Mouse (Mus musculus) bone marrow macrophage, adult 2 months (primary cell): Measurements from ENCODE around the gene Bcl9l. TPM values are rescaled to one million over a fixed set of nuclear protein-coding genes. Genes with fewer than 3 reads are reported as not detected.

ENCODE experiments used
- H3K27ac ChIP-seq: 2 replicates; pipeline ENCODE4 v1.5.1; 2012; ENCODE audit warnings: low read depth, low read length; ENCODE audit not compliant: insufficient read depth
- H3K4me1 ChIP-seq: 2 replicates; pipeline ENCODE4 v1.6.1; 2012; ENCODE audit warnings: low read length; ENCODE audit not compliant: control insufficient read depth, insufficient read depth
- H3K4me3 ChIP-seq: 2 replicates; pipeline ENCODE4 v1.5.1; 2012; ENCODE audit warnings: mild to moderate bottlenecking, low read length, moderate library complexity; ENCODE audit not compliant: insufficient read depth
- CTCF ChIP-seq: IDR thresholded peaks from 2 replicates; pipeline ENCODE4 v1.5.1; 2012; ENCODE audit warnings: low read depth, mild to moderate bottlenecking, low read length, moderate library complexity
- POLR2A ChIP-seq: IDR thresholded peaks from 2 replicates; pipeline ENCODE4 v1.6.1; 2012; ENCODE audit warnings: mild to moderate bottlenecking, low read depth, low read length, borderline replicate concordance
- polyA plus RNA-seq: library from polyadenylated mRNA; stranded (reverse); fragments of >200 nt; gene quantifications from 2 replicates; pipeline ENCODE4 v1.2.4, GENCODE M21; 2012; ENCODE audit not compliant: missing spikeins, insufficient read depth, insufficient read length

Gene Bcl9l
- polyA plus RNA-seq, 1 experiment = 9.5 TPM

DNA sequence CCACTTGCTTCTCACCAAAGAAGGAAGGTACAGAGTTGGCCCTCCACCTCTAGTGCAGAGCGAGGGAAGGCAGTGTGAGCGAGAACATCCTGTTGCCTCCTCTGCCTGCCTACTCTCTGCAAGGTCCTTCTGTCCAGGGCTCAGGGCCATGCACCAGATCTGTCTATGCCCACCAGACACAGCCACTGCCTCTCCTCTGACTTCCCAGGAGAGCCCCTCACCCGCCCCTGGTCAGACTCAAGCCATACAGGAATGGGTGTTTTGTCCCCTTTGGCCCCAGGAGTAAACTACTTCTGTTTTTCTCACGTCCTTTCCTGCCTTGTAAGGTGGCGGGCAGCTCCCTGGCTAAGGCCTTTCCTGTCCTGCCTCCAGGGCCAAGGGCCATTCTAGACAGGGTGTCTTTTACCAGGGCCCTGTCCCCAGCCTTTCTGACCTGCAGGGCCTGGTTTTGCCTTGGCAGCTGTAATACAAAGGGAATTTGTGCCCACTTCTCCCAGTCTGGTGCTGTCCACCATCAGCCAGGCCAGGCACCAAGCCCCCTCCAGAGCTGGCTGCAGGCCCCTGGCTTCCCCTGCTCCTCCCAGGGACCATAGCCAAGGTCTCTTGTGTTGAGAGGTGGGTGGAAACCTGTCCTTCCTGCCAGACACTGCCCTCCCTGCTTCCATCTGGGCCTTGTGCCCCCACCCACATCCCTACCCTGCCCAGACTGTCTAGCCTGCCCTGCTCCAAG, 28.4 kb downstream of the Bcl9l start:
- Histone ChIP-seq H3K4me1 (peaks cover 45% of the 10 kb centered on the region), H3K4me3 (no peak overlapping the region), H3K27ac (no peak overlapping the region)
- TF ChIP-seq POLR2A (no peak), CTCF (no peak)

DNA sequence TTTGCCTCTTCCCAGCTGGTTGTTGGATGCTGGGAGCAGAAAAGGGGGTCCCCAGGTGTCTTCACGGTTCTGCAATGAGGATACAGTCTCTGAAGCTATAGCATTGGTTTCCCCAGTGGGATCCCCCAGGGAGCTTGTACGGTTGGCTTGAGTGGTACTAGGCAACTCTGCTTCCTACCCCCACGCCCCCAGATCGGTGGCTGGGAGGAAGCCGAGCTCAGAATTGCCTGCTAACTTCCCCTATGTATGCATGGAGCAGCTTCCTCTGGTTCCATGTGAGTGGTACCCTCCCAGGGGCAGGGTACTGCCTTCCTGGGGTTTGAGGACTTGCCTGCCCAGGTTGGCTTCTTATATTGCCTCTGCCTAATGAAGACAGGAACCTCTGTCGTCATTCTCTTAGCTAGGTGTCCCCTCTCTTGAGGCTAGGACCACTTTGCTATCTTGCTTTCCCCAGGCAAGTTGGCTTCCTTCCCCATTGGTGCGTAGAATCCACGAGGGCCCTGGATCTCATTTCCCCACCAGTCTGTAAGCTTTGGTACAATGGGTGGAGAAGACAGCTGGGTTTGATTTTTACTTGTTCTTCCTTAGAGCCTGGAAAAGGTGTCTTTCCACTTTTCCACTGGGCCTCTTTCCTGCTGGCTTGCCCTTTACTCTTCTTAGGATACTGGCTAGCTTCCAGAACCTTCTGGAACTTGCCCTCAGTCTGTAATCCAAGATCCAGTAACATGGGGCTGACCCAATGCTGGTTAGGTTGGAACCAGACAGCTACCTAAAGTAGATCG, 29.5 kb downstream of the Bcl9l start:
- H3K27ac ChIP-seq = peak overlapping the region; percentile 75
- TF ChIP-seq CTCF (no peak), POLR2A (no peak)
- H3K4me1 ChIP-seq = peaks cover 48% of the 10 kb centered on the region
- no peak overlapping the region for H3K4me3 ChIP-seq

DNA sequence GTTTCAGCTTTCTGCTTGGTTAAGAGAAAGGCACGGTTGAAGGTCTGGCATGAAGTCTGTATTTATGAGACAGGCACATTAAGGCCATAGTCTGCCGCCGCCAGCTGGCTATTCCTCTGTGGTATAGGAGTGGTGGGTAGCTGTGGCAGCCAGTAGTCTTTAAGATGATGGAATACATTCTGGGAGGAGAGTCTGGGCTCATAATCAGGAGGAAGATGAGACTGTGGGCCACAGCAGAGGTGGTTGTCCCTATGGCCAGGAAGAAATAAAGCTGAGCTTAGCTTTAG, 30.0 kb downstream of the Bcl9l start:
- TF ChIP-seq CTCF (no peak), POLR2A (no peak)
- peak overlapping the region; percentile 75 for H3K27ac ChIP-seq
- peaks cover 48% of the 10 kb centered on the region for H3K4me1 ChIP-seq

DNA sequence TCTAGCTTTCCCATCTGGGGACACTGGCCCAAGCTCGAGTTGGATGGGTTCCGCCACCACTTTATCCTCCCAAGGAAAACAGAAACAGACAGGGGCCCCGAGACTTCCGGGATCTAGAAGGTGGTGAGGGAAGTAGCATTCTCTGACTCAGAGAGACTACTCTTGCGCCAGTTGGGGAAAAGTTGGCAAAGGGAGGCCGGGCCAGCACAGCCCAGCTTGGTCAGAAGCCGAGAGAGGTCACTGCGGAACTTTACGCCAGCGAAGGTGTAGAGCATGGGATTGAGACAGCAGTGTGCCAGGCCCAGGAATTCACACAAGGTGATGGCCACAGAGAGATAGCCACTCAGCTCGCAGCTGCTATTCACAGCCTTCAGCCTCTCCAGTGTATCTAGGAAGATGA, 30.5 kb downstream of the Bcl9l start:
- no peak overlapping the region for H3K4me3 ChIP-seq
- peak overlapping the region; percentile 75 for H3K27ac ChIP-seq
- TF ChIP-seq POLR2A = no peak
- H3K4me1 ChIP-seq = peaks cover 50% of the 10 kb centered on the region

More for the DNA sequence above, 30.0 kb downstream of the Bcl9l start:
- H3K4me3 ChIP-seq = no peak overlapping the region

DNA sequence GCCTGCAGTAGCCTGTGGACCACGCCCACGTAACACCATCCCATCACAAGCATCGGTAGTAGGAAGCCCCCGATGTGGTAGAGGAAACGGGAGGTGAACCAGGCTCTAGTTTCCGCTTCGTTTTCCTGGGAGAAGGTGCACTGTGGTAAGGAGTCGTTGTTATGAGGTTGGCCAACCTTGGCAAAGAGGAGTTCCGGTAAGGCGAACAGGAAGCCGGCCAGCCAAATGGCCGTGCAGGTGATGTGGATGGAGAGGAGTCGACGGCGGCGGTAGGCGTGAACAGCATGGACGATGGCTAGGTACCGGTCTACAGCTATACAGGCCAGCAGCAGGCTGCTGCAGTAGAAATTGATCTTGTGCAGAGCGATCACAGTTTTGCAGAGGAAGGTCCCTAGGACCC, 31.0 kb downstream of the Bcl9l start:
- Histone ChIP-seq H3K4me1 (peaks cover 54% of the 10 kb centered on the region), H3K4me3 (no peak overlapping the region), H3K27ac (peak overlapping the region; percentile 75)
- TF ChIP-seq POLR2A (no peak), CTCF (no peak)

DNA sequence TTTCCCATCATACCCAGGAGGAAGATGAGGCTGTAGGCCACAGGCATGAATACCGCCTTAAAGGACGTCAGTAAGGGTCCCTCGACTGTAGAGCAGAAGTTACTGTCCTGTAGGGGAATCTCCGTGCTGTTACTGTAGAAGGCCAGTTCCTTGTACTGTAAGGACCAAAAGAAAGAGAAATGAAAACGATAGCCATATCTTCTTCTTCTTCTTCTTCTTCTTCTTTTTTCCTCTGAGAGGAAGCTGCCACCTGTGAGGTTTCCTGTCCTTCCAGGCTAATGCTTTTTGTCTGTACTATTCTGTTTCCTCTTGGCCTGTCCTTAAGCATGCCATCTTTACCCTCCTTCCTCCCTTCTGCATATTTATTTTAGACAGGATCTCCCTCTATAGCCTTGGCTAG, 31.5 kb downstream of the Bcl9l start:
- TF ChIP-seq POLR2A (no peak), CTCF (no peak)
- peak overlapping the region; percentile 48 for H3K27ac ChIP-seq
- H3K4me3 ChIP-seq = no peak overlapping the region
- H3K4me1 ChIP-seq = peaks cover 54% of the 10 kb centered on the region

DNA sequence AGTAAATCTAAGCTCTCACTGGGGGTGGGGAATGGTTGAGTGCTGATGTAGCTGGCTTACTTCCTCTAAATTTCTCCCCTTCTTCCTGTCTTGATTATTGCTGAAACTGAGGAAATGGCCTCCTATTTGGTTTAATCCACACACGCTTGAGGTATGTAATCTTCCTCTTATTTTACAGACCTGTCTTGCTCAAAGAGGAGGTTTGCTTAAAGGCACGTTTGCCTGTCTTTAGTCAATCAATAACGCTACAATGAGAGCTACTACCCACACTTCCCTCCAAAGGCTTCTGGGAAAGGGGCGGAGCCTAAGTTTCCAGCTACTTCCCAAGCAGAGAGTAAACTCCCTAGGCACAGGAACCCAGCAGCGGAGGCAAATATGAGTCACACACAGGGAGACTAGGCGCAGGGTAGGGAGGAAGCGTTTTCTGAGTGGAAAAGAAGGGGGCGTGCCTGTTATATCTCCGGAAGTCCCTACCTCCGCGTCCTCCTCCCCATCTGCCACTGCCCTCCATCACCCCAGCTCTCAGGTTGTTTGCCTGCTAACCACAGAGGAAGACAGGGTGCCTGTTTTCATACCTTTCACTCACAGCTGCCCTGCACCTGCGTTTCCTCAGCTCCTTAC, 32.6 kb downstream of the Bcl9l start:
- peak overlapping the region; percentile 43 for H3K4me3 ChIP-seq
- TF ChIP-seq POLR2A (no peak), CTCF (no peak)
- peaks cover 54% of the 10 kb centered on the region for H3K4me1 ChIP-seq
- H3K27ac ChIP-seq = peak overlapping the region; percentile 94

DNA sequence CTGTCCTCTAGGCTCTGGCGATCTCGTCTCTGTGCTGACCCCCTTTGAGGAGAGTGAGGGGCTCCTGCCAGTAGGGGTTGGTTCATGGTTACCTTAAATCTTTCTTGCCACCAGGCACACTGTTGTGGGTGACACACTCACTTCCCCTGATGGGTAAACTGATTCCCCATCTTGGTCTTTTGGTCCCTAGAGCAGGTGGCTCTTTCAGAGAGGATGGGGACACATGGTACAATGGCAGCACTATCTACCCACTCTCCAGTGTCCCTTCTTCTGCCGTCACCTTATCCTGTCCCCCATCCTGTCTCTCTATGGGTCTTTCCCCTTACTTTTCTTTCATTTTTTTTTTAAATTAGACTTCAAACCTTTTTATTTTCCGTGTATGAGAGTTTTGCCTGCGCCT, 33.3 kb downstream of the Bcl9l start:
- Histone ChIP-seq H3K4me1 (peaks cover 51% of the 10 kb centered on the region), H3K27ac (peak overlapping the region; percentile 94), H3K4me3 (no peak overlapping the region)
- TF ChIP-seq CTCF (no peak), POLR2A (no peak)

DNA sequence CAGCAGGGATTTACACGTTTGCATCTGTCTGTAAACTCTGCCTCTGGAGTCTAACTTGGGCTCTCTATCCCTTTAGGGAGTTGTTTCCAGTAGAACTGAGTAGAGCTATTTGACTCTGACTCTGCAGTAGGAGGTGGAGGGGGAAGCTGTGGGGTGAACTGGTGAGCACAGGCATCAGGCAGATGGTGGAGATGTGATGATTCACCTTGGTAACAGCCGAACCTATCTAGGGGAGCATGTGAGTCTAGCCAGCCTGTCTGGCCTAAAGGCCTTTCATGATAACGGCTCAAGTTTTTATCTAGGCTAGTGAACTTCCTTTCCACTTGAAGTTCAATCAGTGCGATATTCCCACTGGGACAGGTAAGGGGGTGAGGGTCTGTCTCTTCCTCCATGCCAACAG, 34.7 kb downstream of the Bcl9l start:
- no peak overlapping the region for H3K4me3 ChIP-seq
- H3K27ac ChIP-seq = no peak overlapping the region
- no peak for TF ChIP-seq POLR2A
- peaks cover 42% of the 10 kb centered on the region for H3K4me1 ChIP-seq

DNA sequence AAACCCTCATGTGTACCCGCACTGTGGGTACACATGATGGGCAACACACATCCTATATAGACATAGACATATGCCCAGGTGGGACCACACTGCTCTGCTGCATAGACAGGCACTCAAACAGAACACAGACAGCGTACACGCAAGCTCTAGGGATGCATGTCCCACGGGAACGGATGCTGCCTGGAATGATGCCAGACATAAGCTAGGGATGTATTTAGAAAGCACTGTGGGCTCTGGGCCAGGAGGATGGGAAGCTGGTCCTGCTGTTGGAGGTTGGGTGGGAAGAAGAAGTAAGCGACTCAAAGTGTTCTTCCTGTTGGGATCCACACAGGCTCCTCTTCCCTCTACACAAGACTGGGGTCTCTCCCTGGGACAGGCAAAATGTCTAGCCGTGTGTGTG, 35.4 kb downstream of the Bcl9l start:
- Histone ChIP-seq H3K4me1 (peaks cover 35% of the 10 kb centered on the region), H3K4me3 (no peak overlapping the region), H3K27ac (no peak overlapping the region)
- TF ChIP-seq CTCF = no peak
- TF ChIP-seq POLR2A = no peak
